Mouse (Mus musculus): ENCODE data around the gene Cr1l.

Cr1l gene

GRCm38 (mm10) chr1:195130953-195131674 lies at the start of gene Cr1l:
Gene Cr1l, minus strand, starts transcription at chr1:195131586.
- in situ Hi-C loops (cut with MboI, MseI): no loop called here

GRCm38 (mm10) chr1:195175980-195176931 lies 44.9 kb upstream of the Cr1l start, which contains the start of gene Cr2:
Gene Cr2, minus strand, starts transcription at chr1:195176716.
- in situ Hi-C loops (cut with MboI, MseI): no loop called here

GRCm38 (mm10) chr1:195164996-195165755 lies 33.8 kb upstream of the Cr1l start:
- in situ Hi-C loops (cut with MboI, MseI): no loop called here

- in situ Hi-C loops (cut with MboI, MseI): no loop called here
These were observed 684 bp upstream of the Cr1l start for GRCm38 (mm10) chr1:195132070-195132469.

GRCm38 (mm10) chr1:195131675-195132015 lies 259 bp upstream of the Cr1l start:
- in situ Hi-C loops (cut with MboI, MseI): no loop called here

GRCm38 (mm10) chr1:195130479-195130878 lies 907 bp downstream of the Cr1l start:
- in situ Hi-C loops (cut with MboI, MseI): no loop called here

GRCm38 (mm10) chr1:195129867-195130266 lies 1.5 kb downstream of the Cr1l start:
- in situ Hi-C loops (cut with MboI, MseI): no loop called here

GRCm38 (mm10) chr1:195114414-195114813 lies 17.0 kb downstream of the Cr1l start:
- in situ Hi-C loops (cut with MboI, MseI): no loop called here

- in situ Hi-C loops (cut with MboI, MseI): no loop called here
These were observed 17.8 kb downstream of the Cr1l start for GRCm38 (mm10) chr1:195113621-195114020.

- in situ Hi-C loops (cut with MboI, MseI): no loop called here
These were observed 30.7 kb downstream of the Cr1l start for GRCm38 (mm10) chr1:195100693-195101092.

- in situ Hi-C loops (cut with MboI, MseI): no loop called here
These were observed 33.4 kb downstream of the Cr1l start for GRCm38 (mm10) chr1:195098004-195098403.

- in situ Hi-C loops (cut with MboI, MseI): no loop called here
These were observed 39.1 kb downstream of the Cr1l start, which contains the start of gene Cd46 for GRCm38 (mm10) chr1:195092220-195092720. Gene Cd46, minus strand, starts transcription at chr1:195092249.

- in situ Hi-C loops (cut with MboI, MseI): no loop called here
These were observed 39.6 kb downstream of the Cr1l start for GRCm38 (mm10) chr1:195091699-195092219.

- in situ Hi-C loops (cut with MboI, MseI): no loop called here
These were observed 49.2 kb downstream of the Cr1l start for GRCm38 (mm10) chr1:195082142-195082541.
